Mouse (Mus musculus) embryo, embryonic 10.5 days (tissue): ENCODE results near the gene Plek.

Source experiments
- DNase-seq: peaks from one replicate; pipeline ENCODE4 v3.0.0-alpha.2; 2015; ENCODE audit warnings: low spot score

Gene Plek

GRCm38 (mm10) chr11:16950226-16950975, 101.8 kb downstream of the Plek start:
- no peak for DNase-seq

DNA sequence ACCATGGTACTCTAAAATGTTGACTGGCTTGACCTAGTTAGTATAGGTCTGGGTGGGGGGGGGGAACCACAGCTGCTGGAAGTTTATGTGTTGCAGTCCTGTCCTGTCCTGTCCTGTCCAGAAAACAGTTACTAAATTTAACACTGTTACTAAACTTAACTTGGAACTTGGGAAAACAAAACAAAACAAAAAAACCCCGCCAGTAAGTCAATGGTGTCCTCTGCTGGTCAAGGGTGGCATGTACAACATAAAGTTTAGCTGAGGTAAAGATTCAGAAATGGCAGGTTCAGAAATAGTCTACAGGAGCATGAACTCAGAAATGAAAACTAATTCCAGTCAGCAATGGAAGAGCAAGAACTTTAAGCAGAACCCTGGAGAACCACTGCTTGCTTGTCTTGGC, 103.4 kb downstream of the Plek start:
- DNase-seq = peak; percentile 61

GRCm38 (mm10) chr11:16943016-16943415, 109.2 kb downstream of the Plek start:
- no peak for DNase-seq

- DNase-seq = no peak
These were observed 110.2 kb downstream of the Plek start for GRCm38 (mm10) chr11:16941973-16942452.

DNA sequence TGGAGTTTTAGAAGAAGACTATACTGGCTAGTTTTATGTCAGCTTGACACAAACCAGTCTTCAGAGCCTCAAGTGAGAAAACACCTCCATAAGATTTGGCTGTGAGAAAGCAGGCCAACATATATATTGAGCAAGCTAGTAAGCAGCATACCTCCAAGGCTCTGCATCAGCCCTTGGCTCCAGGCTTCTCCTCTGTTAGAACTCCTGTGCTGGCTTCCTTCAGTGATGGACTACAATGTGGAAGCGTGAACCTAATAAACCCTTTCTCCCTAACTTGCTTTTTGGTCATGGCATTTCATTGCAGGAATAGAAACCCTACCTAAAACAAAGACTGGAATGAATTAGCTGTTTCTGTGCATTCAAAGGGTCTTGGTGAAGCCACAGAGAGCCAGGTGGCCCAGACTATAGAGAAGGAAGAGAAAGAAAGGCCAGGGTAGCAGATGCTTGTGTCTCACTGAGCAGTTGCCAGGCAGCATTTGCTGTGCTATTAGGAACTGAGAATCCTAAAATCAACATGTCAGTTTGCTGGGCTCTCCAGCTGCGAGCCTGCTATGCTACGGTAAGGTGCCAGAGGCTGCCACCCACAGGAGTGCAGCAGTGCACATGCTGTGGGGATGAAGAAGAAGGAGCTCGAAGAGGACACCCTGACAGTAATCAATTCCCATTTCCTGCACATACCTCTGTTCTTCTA, 110.9 kb downstream of the Plek start:
- DNase-seq = peak; percentile 35

DNA sequence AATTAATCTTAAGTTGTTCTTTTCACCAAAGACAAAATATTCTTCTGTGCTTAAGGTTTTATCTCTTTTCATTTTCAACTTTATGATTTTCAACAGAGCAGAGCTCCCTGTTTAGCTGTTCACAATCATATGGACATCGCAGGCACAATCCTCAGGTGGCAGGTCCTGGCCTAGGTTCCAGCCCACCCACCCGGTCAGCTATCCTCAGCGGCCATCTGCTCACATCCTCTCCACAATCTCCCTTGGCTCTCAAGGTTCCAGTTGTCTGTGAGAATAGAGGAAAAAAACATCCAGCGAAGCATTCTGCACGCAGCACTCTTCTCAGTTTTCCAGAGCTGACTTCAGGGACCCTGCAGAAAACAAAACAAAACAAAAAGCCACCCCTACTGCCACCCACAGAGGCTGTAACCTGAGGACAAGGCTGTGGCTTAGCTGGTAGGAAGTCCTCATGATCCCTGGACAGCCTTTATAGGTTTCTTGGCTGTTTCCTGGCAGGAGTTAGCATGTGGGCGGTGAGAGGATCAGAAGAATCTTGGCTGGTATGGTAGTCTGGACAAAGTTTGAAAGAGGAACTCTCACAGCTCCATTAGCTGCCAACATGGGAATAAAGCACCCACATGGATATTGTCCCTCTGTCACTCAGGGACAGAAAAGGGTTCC, 116.5 kb downstream of the Plek start:
- DNase-seq = no peak

GRCm38 (mm10) chr11:16932159-16932558, 120.0 kb downstream of the Plek start:
- no peak for DNase-seq
